15 mouse cellular contexts compared by ENCODE assay signal in the genomic region with DNA sequence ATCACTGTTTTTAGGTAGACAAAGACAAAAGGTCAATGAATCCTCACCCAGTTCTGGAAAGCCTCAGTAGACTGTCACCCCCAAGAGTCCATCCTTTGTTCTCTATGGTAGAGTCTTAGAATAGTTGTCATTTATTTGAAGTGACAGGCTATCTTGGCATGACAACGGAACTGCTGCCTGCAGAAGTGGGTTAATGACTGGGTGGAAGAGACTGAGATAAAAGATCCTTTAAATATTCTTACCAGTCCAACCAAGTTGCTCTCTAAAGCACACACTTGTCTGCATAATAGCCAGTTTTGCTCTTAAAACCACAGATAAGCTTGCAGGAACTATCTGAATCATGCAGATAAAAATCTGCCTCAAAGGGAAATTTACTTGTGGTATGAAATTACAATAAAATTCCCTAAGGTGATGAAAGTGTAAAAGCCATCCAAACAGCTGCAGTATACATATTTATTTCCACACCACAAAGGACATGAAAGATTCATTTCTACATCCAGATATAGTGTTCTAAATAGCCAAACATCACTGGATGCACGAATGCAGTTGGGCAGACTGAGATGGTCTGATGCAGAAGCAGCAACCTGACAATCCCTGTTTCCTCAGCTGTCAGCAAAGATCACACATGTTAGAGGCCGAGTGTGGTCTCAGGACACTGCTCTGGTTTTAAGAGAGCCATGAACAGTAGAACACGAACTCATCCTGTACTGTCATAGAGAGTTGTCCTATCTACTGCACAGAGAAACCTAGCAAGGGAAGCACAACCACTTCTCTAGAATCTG.
DNase-seq lines count a peak whose midpoint lies in the region; ATAC-seq and TF ChIP-seq lines count a peak whose summit lies in the region.
"Had no signal": no experiment of that assay in that cellular context is flagged by ENCODE, and none has a peak within 500 bp of the region (broad histone marks: within the 10 kb centered on the region; RNA-seq: fewer than 3 reads in every experiment).

No protein-coding gene starts in this region.

- peaks cover 12% of the 10 kb centered on the region; the same call in 1 of the 2 replicates for H3K4me1 ChIP-seq in heart, embryonic 11.5 days (ENCODE audit: control insufficient read depth, insufficient read depth, low read length)
- H3K4me1 ChIP-seq in heart, embryonic 10.5 days = peaks cover 25% of the 10 kb centered on the region
- H3K4me1 ChIP-seq in midbrain, postnatal 0 days (ENCODE audit: insufficient read depth, low read length) = peaks cover 9% of the 10 kb centered on the region; the same call in 1 of the 2 replicates
- H3K4me1 ChIP-seq: limb, embryonic 13.5 days had no signal

- no peak overlapping the region for H3ac ChIP-seq in C2C12 (ENCODE audit: control insufficient read depth, insufficient read length, low read depth)

- DNase-seq in heart, embryonic 10.5 days (ENCODE audit: low spot score) = no peak
- DNase-seq in midbrain, postnatal 0 days (ENCODE audit: low spot score) = no peak
- no peak for DNase-seq in right cerebral cortex, postnatal 14 days
- DNase-seq in cerebellum, adult 18-20 months = no peak
- DNase-seq in spleen, postnatal 4 days (ENCODE audit: low spot score in 2 of 2) = no peak
- DNase-seq: adrenal gland, postnatal 36 days; cerebellum, adult 2 months; heart, postnatal 10 days; kidney, adult 2 months; lung, adult 2 months; right cerebral cortex, adult 18-20 months had no signal

- peak overlapping the region; percentile 4; the same call in 1 of the 2 replicates for H3K4me2 ChIP-seq in heart, embryonic 11.5 days
- H3K4me2 ChIP-seq in midbrain, postnatal 0 days (ENCODE audit: low read depth, low read length, poor library complexity, severe bottlenecking) = no peak overlapping the region
- H3K4me2 ChIP-seq: limb, embryonic 13.5 days had no signal

- 35% methylated on average over 4 of the region's 4 CpGs for WGBS in heart, embryonic 11.5 days (ENCODE audit: insufficient replicate concordance)
- WGBS in heart, embryonic 10.5 days = 39% methylated on average over 4 of the region's 4 CpGs
- 35% methylated on average over 4 of the region's 4 CpGs for WGBS in midbrain, postnatal 0 days

- ATAC-seq in heart, embryonic 11.5 days (replicated peaks; ENCODE audit: insufficient number of reproducible peaks, low FRiP score, low TSS enrichment) = no peak
- peak; percentile 40; the same call in 1 of the 2 replicates for ATAC-seq in granulocyte monocyte progenitor cell, adult 5-6 weeks (replicated peaks; ENCODE audit: poor library complexity, severe bottlenecking)
- no peak for ATAC-seq in midbrain, postnatal 0 days (ENCODE audit: low FRiP score)

- TF ChIP-seq CTCF in C2C12 (IDR thresholded peaks at IDR 0.05; ENCODE audit: control insufficient read depth, insufficient read depth, insufficient read length) = no peak
- TF ChIP-seq CTCF in midbrain, postnatal 0 days (IDR thresholded peaks at IDR 0.05) = no peak

- no peaks in the 10 kb centered on the region for H3K27me3 ChIP-seq in heart, embryonic 11.5 days (ENCODE audit: control insufficient read depth, insufficient read depth, low read length)
- no peaks in the 10 kb centered on the region for H3K27me3 ChIP-seq in heart, embryonic 10.5 days (ENCODE audit: insufficient read depth, poor library complexity, severe bottlenecking)
- no peaks in the 10 kb centered on the region for H3K27me3 ChIP-seq in C2C12 (ENCODE audit: control insufficient read depth, insufficient read depth, insufficient read length)
- no peaks in the 10 kb centered on the region for H3K27me3 ChIP-seq in midbrain, postnatal 0 days (ENCODE audit: insufficient read depth, low read length)
- H3K27me3 ChIP-seq: limb, embryonic 13.5 days had no signal

- H3K4me3 ChIP-seq in heart, embryonic 11.5 days (ENCODE audit: low read depth, low read length) = no peak overlapping the region
- no peak overlapping the region for H3K4me3 ChIP-seq in heart, embryonic 10.5 days
- H3K4me3 ChIP-seq in C2C12 (ENCODE audit: insufficient read depth, poor library complexity, severe bottlenecking) = no peak overlapping the region
- H3K4me3 ChIP-seq in midbrain, postnatal 0 days (ENCODE audit: low read depth, low read length) = no peak overlapping the region
- H3K4me3 ChIP-seq: limb, embryonic 13.5 days had no signal

- H3K9ac ChIP-seq in heart, embryonic 11.5 days (ENCODE audit: low read depth, low read length) = no peak overlapping the region
- H3K9ac ChIP-seq in midbrain, postnatal 0 days (replicated peaks; ENCODE audit: low read length, poor library complexity, severe bottlenecking) = no peak overlapping the region
- H3K9ac ChIP-seq: limb, embryonic 13.5 days had no signal

- H3K79me2 ChIP-seq in C2C12 (ENCODE audit: control insufficient read depth, insufficient read depth) = no peaks in the 10 kb centered on the region

- H3K79me3 ChIP-seq in C2C12 (ENCODE audit: low read depth) = peaks cover 2% of the 10 kb centered on the region

- H3K27ac ChIP-seq in heart, embryonic 11.5 days (ENCODE audit: low read depth, low read length) = no peak overlapping the region
- H3K27ac ChIP-seq in heart, embryonic 10.5 days = no peak overlapping the region
- peak overlapping the region; percentile 32; the same call in 1 of the 2 replicates for H3K27ac ChIP-seq in midbrain, postnatal 0 days (ENCODE audit: low read depth, low read length)
- H3K27ac ChIP-seq: limb, embryonic 13.5 days had no signal

- no peaks in the 10 kb centered on the region for H3K9me3 ChIP-seq in heart, embryonic 11.5 days (replicated peaks; ENCODE audit: control insufficient read depth, low read length)
- H3K9me3 ChIP-seq in heart, embryonic 10.5 days = no peaks in the 10 kb centered on the region
- no peaks in the 10 kb centered on the region for H3K9me3 ChIP-seq in midbrain, postnatal 0 days (ENCODE audit: low read length)
- H3K9me3 ChIP-seq: limb, embryonic 13.5 days had no signal

- no peaks in the 10 kb centered on the region for H3K36me3 ChIP-seq in heart, embryonic 11.5 days (ENCODE audit: control insufficient read depth, insufficient read depth, low read length)
- no peaks in the 10 kb centered on the region for H3K36me3 ChIP-seq in heart, embryonic 10.5 days
- H3K36me3 ChIP-seq in C2C12 (ENCODE audit: control insufficient read depth, insufficient read depth) = peaks cover 6% of the 10 kb centered on the region
- H3K36me3 ChIP-seq in midbrain, postnatal 0 days (ENCODE audit: insufficient read depth, low read length) = no peaks in the 10 kb centered on the region
- H3K36me3 ChIP-seq: limb, embryonic 13.5 days had no signal

TF ChIP-seq in C2C12, 6 proteins besides CTCF, POLR2A, EP300 and RAD21:
- peak; percentile 98 for TF ChIP-seq MYOD1 (IDR thresholded peaks at IDR 0.05; ENCODE audit: control insufficient read depth, insufficient read length, low read depth)
- TF ChIP-seq USF1 (IDR thresholded peaks at IDR 0.05; ENCODE audit: low read depth) = no peak
